Mouse (Mus musculus) neutrophil, adult 5-6 weeks (primary cell): ENCODE measurements at regions not wholly inside any gene's neighbourhood (a gene's known extent, or its start where the extent isn't known, plus 50 kb on each side); places are given as distances from the start of the nearest gene placed in this dataset.
A peak's percentile ranks its signal among the peaks of the same experiment; 100 is the strongest.

Experiments
- ATAC-seq: fragments of 151-379, 151-347 bp; 2 replicates; pipeline ENCODE4 v1.8.0; 2017; ENCODE audit warnings: mild to moderate bottlenecking, moderate TSS enrichment; ENCODE audit not compliant: insufficient number of reproducible peaks, poor library complexity, low FRiP score, severe bottlenecking; ENCODE audit errors: extremely low read depth

GRCm38 (mm10) chr14:61796671-61797070 lies 189.4 kb downstream of the Kcnrg start:
- ATAC-seq = no peak

GRCm38 (mm10) chr14:61803421-61803925 lies 196.2 kb downstream of the Kcnrg start:
- no peak for ATAC-seq

- no peak for ATAC-seq
Observed at GRCm38 (mm10) chr14:61805433-61805832, 198.2 kb downstream of the Kcnrg start.

GRCm38 (mm10) chr14:61808193-61808592 lies 200.9 kb downstream of the Kcnrg start:
- no peak for ATAC-seq

- no peak for ATAC-seq
Observed at GRCm38 (mm10) chr14:61809716-61810437, 202.6 kb downstream of the Kcnrg start.

- ATAC-seq = no peak
Observed at GRCm38 (mm10) chr14:61810836-61811235, 203.6 kb downstream of the Kcnrg start.

GRCm38 (mm10) chr14:61817711-61818110 lies 210.5 kb downstream of the Kcnrg start:
- no peak for ATAC-seq

GRCm38 (mm10) chr14:61818365-61818764 lies 211.1 kb downstream of the Kcnrg start:
- ATAC-seq = no peak

GRCm38 (mm10) chr14:61819251-61819650 lies 212.0 kb downstream of the Kcnrg start:
- no peak for ATAC-seq

- peak; percentile 56 for ATAC-seq
Observed at GRCm38 (mm10) chr14:61834291-61834936, 227.2 kb downstream of the Kcnrg start.

- no peak for ATAC-seq
Observed at GRCm38 (mm10) chr14:61835729-61836128, 228.5 kb downstream of the Kcnrg start.

GRCm38 (mm10) chr14:61836231-61836630 lies 229.0 kb downstream of the Kcnrg start:
- ATAC-seq = peak; percentile 84

GRCm38 (mm10) chr14:61836965-61837364 lies 229.7 kb downstream of the Kcnrg start:
- no peak for ATAC-seq

- ATAC-seq = no peak
Observed at GRCm38 (mm10) chr14:61837851-61838250, 230.6 kb downstream of the Kcnrg start.

- no peak for ATAC-seq
Observed at GRCm38 (mm10) chr14:61842476-61842875, 235.2 kb downstream of the Kcnrg start.

GRCm38 (mm10) chr14:61846441-61846840 lies 239.2 kb downstream of the Kcnrg start:
- no peak for ATAC-seq

- ATAC-seq = no peak
Observed at GRCm38 (mm10) chr14:61850244-61850643, 243.0 kb downstream of the Kcnrg start.

GRCm38 (mm10) chr14:61857616-61858015 lies 250.4 kb downstream of the Kcnrg start:
- ATAC-seq = no peak

- ATAC-seq = peak; percentile 26; the same call in 1 of the 2 replicates
Observed at GRCm38 (mm10) chr14:61860688-61861087, 253.4 kb downstream of the Kcnrg start.

- peak; percentile 93 for ATAC-seq
Observed at GRCm38 (mm10) chr14:61861357-61861958, 254.2 kb downstream of the Kcnrg start.
